Mouse (Mus musculus) liver, postnatal 0 days (tissue): Measurements from ENCODE around the gene Kcnc4. TPM values are rescaled to one million over a fixed set of nuclear protein-coding genes. Genes with fewer than 3 reads are reported as not detected.

Source experiments
- ATAC-seq: fragments of 200-750 bp; cut with Nextera tagmentation; 2 replicates; pipeline ENCODE4 v1.8.0; 2017; ENCODE audit warnings: mild to moderate bottlenecking, moderate library complexity
- DNase-seq: peaks from one replicate; pipeline ENCODE4 v3.0.0-alpha.2; 2016
- H3K27ac ChIP-seq: fragments of 300-500 bp; sonication (generic); 2 replicates; pipeline ENCODE4 v1.5.1; 2014; ENCODE audit warnings: antibody characterized with exemption, moderate library complexity, mild to moderate bottlenecking, low read depth
- H3K27me3 ChIP-seq: fragments of 300-500 bp; sonication (generic); 2 replicates; pipeline ENCODE4 v1.6.1; 2014; ENCODE audit warnings: low read length, control low read depth, mixed read lengths; ENCODE audit not compliant: insufficient read depth
- H3K36me3 ChIP-seq: fragments of 300-500 bp; sonication (generic); replicated peaks from 2 replicates; pipeline ENCODE4 v1.6.1; 2014; ENCODE audit warnings: mild to moderate bottlenecking, control low read depth, low read length, moderate library complexity, mixed read lengths; ENCODE audit not compliant: insufficient read depth
- H3K4me1 ChIP-seq: fragments of 300-500 bp; sonication (generic); 2 replicates; pipeline ENCODE4 v1.6.1; 2014; ENCODE audit warnings: antibody characterized with exemption, mild to moderate bottlenecking, control low read depth; ENCODE audit not compliant: insufficient read depth
- H3K4me2 ChIP-seq: fragments of 300-500 bp; sonication (generic); 2 replicates; pipeline ENCODE4 v1.6.1; 2014; ENCODE audit warnings: low read depth, mild to moderate bottlenecking, low read length, moderate library complexity, mixed read lengths
- H3K4me3 ChIP-seq: fragments of 300-500 bp; sonication (generic); 2 replicates; pipeline ENCODE4 v1.5.1; 2014; ENCODE audit warnings: low read depth, low read length
- H3K9ac ChIP-seq: fragments of 300-500 bp; sonication (generic); replicated peaks from 2 replicates; pipeline ENCODE4 v1.6.1; 2014; ENCODE audit warnings: mild to moderate bottlenecking, moderate library complexity
- H3K9me3 ChIP-seq: fragments of 300-500 bp; sonication (generic); 2 replicates; pipeline ENCODE4 v1.6.1; 2016; ENCODE audit warnings: mild to moderate bottlenecking, control low read depth, low read length, mixed read lengths
- CTCF ChIP-seq: sonication (generic); IDR thresholded peaks from 2 replicates; pipeline ENCODE4 v1.5.1; 2016; ENCODE audit warnings: antibody characterized with exemption, low read depth
- EP300 ChIP-seq: IDR thresholded peaks from 2 replicates; pipeline ENCODE4 v1.6.1; 2016; ENCODE audit warnings: antibody characterized with exemption, low read depth, mild to moderate bottlenecking
- WGBS: fragments of 180-500 bp; shearing (Covaris S2); extraction: QIAGEN DNeasy Blood & Tissue Kit; methylation state at CpG from one replicate; pipeline ENCODE4 v1.1.7; 2014; ENCODE audit not compliant: insufficient replicate concordance; 5-methylcytosine and 5-hydroxymethylcytosine counted together
- polyA plus RNA-seq: library from polyadenylated mRNA; unstranded; fragments of >200 nt; fragmentation: Nextera tagmentation; extraction: Ambion mirVana; gene quantifications from 2 replicates; pipeline ENCODE4 v1.2.1, GENCODE M21; 2015

The Kcnc4 gene
- polyA plus RNA-seq, 1 experiment from 2014 or later = not detected

GRCm38 (mm10) chr3:107462160-107462559, 2.8 kb upstream of the Kcnc4 start:
- no peak overlapping the region for H3K27ac ChIP-seq
- WGBS = 17% methylated on average over 5 of the region's 5 CpGs
- no peak; the same call in 1 of the 2 replicates for ATAC-seq
- TF ChIP-seq CTCF = peak; percentile 88
- TF ChIP-seq EP300 = no peak
- H3K4me1 ChIP-seq = peaks cover 2% of the 10 kb centered on the region
- no peak overlapping the region for H3K4me2 ChIP-seq
- H3K9ac ChIP-seq = no peak overlapping the region
- H3K36me3 ChIP-seq = no peaks in the 10 kb centered on the region
- H3K4me3 ChIP-seq = no peak overlapping the region
- H3K27me3 ChIP-seq = peaks cover 63% of the 10 kb centered on the region
- DNase-seq = peak; percentile 75
- H3K9me3 ChIP-seq = no peaks in the 10 kb centered on the region

- under 1% methylated on average over 45 of the region's 69 CpGs for WGBS
- H3K27me3 ChIP-seq = peaks cover 77% of the 10 kb centered on the region
- ATAC-seq (no peak), DNase-seq (no peak)
- TF ChIP-seq EP300 (no peak), CTCF (no peak)
- H3K36me3 ChIP-seq = no peaks in the 10 kb centered on the region
- H3K27ac ChIP-seq = no peak overlapping the region
- peaks cover 2% of the 10 kb centered on the region for H3K4me1 ChIP-seq
- peak overlapping the region; percentile 24 for H3K4me3 ChIP-seq
- H3K9me3 ChIP-seq = no peaks in the 10 kb centered on the region
- H3K9ac ChIP-seq = no peak overlapping the region
- H3K4me2 ChIP-seq = peak overlapping the region; percentile 51
Observed at GRCm38 (mm10) chr3:107459773-107460431, 550 bp upstream of the Kcnc4 start.

GRCm38 (mm10) chr3:107458528-107459195, 690 bp downstream of the Kcnc4 start:
- Histone ChIP-seq H3K27ac (no peak overlapping the region), H3K36me3 (no peaks in the 10 kb centered on the region), H3K4me2 (peak overlapping the region; percentile 51; the same call in 1 of the 2 replicates), H3K4me1 (peaks cover 2% of the 10 kb centered on the region), H3K27me3 (peaks cover 75% of the 10 kb centered on the region), H3K9me3 (no peaks in the 10 kb centered on the region), H3K4me3 (peak overlapping the region; percentile 24; the same call in 1 of the 2 replicates), H3K9ac (no peak overlapping the region)
- WGBS = under 1% methylated on average over 46 of the region's 51 CpGs
- TF ChIP-seq EP300 = no peak
- TF ChIP-seq CTCF = no peak
- no peak for DNase-seq
- ATAC-seq = no peak

- TF ChIP-seq CTCF (no peak), EP300 (no peak)
- DNase-seq = no peak
- H3K9ac ChIP-seq = no peak overlapping the region
- no peak overlapping the region; the same call in 1 of the 2 replicates for H3K4me3 ChIP-seq
- H3K27ac ChIP-seq = no peak overlapping the region
- H3K4me1 ChIP-seq = peaks cover 2% of the 10 kb centered on the region
- no peaks in the 10 kb centered on the region for H3K9me3 ChIP-seq
- WGBS = 3% methylated on average over 23 of the region's 23 CpGs
- H3K27me3 ChIP-seq = peaks cover 71% of the 10 kb centered on the region
- ATAC-seq = no peak
- H3K36me3 ChIP-seq = no peaks in the 10 kb centered on the region
- H3K4me2 ChIP-seq = no peak overlapping the region
Observed at GRCm38 (mm10) chr3:107458104-107458503, 1.2 kb downstream of the Kcnc4 start.

GRCm38 (mm10) chr3:107454280-107454679, 5.1 kb downstream of the Kcnc4 start:
- TF ChIP-seq EP300 = no peak
- TF ChIP-seq CTCF = no peak

GRCm38 (mm10) chr3:107446822-107447221, 12.5 kb downstream of the Kcnc4 start:
- H3K4me1 ChIP-seq = no peaks in the 10 kb centered on the region
- H3K4me3 ChIP-seq = no peak overlapping the region
- DNase-seq (no peak), ATAC-seq (no peak)
- H3K27ac ChIP-seq = no peak overlapping the region
- TF ChIP-seq CTCF = no peak
- no peak for TF ChIP-seq EP300
- H3K9me3 ChIP-seq = no peaks in the 10 kb centered on the region
- H3K36me3 ChIP-seq = no peaks in the 10 kb centered on the region
- WGBS = 60% methylated on average over 3 of the region's 3 CpGs
- no peak overlapping the region for H3K9ac ChIP-seq
- no peak overlapping the region for H3K4me2 ChIP-seq
- H3K27me3 ChIP-seq = no peaks in the 10 kb centered on the region; the same call in 1 of the 2 replicates

More at GRCm38 (mm10) chr3:107454280-107454679, 5.1 kb downstream of the Kcnc4 start:
- Histone ChIP-seq H3K9me3 (no peaks in the 10 kb centered on the region), H3K9ac (no peak overlapping the region), H3K27ac (no peak overlapping the region), H3K4me3 (no peak overlapping the region), H3K4me2 (no peak overlapping the region), H3K27me3 (peaks cover 36% of the 10 kb centered on the region), H3K4me1 (peaks cover 2% of the 10 kb centered on the region; the same call in 1 of the 2 replicates), H3K36me3 (no peaks in the 10 kb centered on the region)
- DNase-seq (no peak), ATAC-seq (no peak)
- WGBS = 73% methylated on average over 4 of the region's 4 CpGs
